Mouse (Mus musculus): ENCODE results near the gene Ndufaf7.

The Ndufaf7 gene

DNA sequence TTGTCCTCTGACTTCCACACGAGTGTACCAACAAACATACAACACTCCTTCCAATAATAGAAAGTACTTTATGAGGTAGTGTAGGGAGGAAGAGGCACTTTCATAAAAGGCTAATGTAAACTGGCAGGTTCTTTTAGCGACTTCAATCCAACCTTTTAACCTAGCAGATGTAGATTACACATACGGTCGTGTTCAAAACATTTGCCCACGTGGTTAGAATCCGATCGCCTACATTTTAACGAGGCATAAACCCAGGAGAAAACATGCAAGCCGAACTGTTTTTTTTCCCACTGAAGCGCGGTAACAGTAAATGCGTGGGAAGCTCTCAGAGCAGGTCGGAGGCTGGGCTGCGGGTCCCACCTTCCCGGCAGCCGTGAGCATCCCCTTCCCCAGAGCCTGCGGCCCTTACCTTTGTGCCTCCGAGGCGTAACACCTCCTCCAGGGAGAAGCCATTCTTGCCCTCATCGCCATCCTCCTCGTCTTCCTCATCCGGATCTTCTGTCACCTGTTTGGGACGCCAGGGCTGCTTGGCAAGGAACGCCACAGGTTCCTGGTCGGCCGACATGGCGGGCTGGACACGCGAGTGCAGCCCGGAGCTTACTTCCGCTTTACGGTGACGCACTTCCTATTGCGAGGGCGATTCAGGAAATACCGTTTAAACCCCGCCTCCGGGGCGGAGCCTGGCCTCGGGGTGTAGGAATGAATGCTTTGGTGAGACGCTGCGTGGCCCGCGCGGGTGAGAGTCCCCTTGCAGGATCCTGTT, at the start of gene Ndufaf7, which contains the start of gene Cebpz:
Gene Ndufaf7, plus strand, starts transcription at position 671 of the 763 bp plus-strand sequence.
Gene Cebpz, minus strand, starts transcription at position 601 of the 763 bp plus-strand sequence.
- peak; percentile 98 for DNase-seq

- DNase-seq = no peak
Observed at GRCm38 (mm10) chr17:78888554-78888953, 48.4 kb upstream of the Ndufaf7 start.

DNA sequence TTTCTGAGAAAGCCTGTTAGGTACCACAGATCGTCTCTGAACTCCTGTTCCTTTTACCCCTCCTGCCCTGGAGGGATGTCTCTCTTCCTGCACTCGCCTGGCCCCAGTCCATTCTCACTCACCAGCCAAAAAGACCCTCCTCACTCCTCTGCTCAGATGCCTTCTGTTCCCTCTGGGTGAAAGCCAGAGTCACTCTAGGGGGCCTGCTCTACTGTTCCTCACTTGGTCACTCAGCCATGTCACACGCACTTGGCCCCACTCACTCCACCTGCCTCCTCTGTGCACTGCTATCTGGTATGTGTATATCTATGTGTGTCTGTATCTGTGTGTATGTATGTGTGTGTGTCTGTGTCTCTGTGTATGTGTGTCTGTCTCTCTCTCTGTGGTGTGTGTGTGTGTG, 47.8 kb upstream of the Ndufaf7 start:
- no peak for DNase-seq

DNA sequence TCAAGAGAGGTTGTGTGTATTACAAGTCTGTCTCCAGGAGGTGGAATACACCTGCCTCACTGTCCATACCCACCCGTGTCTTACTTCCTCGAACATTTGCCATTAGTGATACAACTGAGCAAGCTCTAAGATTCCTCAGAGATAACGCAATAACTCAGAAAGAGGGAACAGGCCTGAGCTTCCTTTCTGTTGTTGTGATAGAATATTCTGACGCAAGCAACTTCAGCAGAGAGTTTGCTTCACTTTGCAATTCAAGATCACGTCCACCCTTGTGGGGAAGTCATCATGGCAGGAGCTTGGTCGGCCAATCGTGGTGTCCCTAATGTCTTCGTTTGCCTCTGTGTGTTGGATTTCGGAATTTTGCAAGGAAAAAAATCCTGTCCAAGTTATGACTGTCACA, 45.9 kb upstream of the Ndufaf7 start:
- DNase-seq = no peak

DNA sequence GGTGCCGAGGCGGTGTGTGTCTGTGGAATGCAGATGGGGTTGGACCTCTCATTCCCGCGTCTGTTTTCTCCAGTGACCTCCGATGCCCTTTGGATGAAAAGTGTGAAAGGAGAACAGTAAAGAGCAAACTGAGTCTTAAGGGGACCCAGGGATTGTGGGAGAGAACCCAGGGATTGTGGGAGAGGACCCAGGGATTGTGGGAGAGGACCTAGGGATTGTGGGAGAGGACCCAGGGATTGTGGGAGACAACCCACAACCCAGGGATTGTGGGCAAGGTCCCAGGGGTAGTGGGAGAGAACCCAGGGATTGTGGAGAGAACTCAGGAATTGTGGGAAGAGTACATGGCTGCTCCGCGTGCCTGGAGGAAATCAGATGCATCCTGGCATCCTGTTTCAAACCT, 41.9 kb upstream of the Ndufaf7 start:
- DNase-seq = no peak

DNA sequence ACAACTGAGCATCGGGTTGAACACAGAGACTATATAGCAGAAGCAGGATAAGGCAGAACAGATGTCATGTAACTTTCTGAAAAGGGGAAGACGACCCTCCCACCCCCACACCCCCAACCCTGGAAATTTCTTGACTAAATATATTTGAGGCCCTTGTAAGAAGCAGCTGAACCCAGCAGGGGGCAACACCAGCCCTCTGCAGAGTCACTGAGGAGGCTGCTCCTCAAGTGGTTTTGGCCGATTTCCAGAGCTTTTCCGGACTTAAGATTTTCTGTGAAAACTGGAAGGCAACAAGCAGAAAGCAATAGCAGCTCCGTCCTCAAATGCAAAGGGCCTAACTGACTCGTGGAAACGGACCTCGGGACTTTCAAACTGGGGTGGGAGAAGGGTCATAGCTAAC, 41.5 kb upstream of the Ndufaf7 start:
- peak; percentile 36 for DNase-seq

- DNase-seq = no peak
Observed at GRCm38 (mm10) chr17:78903158-78903557, 33.8 kb upstream of the Ndufaf7 start.

GRCm38 (mm10) chr17:78906892-78907291, 30.0 kb upstream of the Ndufaf7 start, which contains the start of gene Sult6b1:
TSS of gene Sult6b1 (minus strand) at chr17:78906992.
- no peak for DNase-seq

- DNase-seq = no peak
Observed at GRCm38 (mm10) chr17:78909374-78909773, 27.6 kb upstream of the Ndufaf7 start.

- peak; percentile 34 for DNase-seq
Observed at GRCm38 (mm10) chr17:78912861-78913281, 24.1 kb upstream of the Ndufaf7 start.

DNA sequence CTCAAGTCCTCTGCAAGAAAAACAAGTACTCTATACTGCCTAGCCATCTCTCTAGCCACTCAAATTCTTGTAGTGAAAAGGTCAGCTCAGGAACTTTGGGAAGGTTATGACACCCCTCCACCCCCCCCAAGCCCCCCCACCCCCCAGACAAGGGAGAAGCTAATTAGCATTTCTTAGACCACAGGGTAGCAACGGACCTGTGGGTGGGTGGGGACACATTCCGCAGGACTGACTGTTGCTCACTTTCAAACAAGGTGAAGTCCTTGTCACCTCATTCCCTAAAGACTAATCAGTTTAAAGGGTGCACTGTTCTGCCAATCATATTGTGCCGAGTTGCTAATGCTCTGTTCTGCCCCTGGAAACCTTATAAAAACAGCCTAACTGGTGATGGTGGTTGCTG, 23.0 kb upstream of the Ndufaf7 start:
- DNase-seq = no peak

GRCm38 (mm10) chr17:78915772-78916171, 21.2 kb upstream of the Ndufaf7 start:
- DNase-seq = no peak

- peak; percentile 93 for DNase-seq
Observed at GRCm38 (mm10) chr17:78916369-78916813, 20.5 kb upstream of the Ndufaf7 start, which contains the start of gene Cebpzos. TSS of gene Cebpzos (plus strand) at chr17:78916500.

- DNase-seq = no peak
Observed at GRCm38 (mm10) chr17:78916899-78917298, 20.0 kb upstream of the Ndufaf7 start.

DNA sequence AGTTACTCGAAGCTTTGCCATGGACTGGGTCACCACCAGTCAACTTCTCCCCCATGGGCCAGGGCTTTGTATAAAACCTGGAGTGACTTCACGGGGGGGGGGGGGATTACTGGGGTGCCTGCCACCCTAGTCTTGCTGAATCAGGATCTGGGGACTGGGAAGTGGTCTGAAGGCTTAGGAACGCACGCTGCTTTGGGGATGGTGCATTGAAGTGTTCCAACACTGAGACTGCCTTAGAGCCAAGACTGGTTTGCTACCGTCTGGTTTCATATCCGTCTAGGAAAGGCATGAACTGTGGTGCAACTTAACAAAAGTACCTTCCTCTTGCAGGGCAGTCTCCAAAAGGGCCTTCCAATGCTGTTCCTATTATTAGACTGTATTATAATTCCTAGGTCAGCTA, 19.2 kb upstream of the Ndufaf7 start:
- peak; percentile 71 for DNase-seq

- no peak for DNase-seq
Observed at GRCm38 (mm10) chr17:78935857-78936256, 1.1 kb upstream of the Ndufaf7 start.

DNA sequence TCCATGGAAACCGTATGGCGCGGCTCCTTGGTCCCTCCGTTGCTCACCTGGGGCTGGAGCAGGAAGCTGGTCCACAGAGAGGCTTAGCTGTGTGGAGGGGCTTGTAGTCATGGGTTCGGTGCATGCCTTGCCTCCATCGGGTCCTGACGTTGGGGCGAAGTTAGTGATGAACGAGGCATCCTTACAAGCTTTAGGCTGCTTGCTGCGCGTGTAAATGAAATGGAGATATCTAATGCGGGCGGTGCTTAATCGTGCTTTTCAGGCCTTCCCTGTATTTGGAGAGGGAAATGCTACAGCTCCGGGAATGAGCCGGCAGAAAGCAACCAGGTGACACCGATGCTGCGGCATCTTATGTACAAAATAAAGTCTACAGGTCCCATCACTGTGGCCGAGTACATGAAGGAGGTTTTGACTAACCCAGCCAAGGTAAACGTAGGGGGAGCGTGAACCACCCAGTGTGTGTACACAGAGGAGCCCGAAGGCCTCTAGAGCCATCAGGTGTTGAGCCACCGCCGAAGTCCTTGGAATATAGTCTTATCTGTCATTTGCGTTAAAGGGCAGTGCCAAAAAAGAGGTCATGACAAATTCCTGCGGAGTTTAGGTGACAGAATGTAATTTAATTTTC, 405 bp downstream of the Ndufaf7 start:
- DNase-seq = no peak

DNA sequence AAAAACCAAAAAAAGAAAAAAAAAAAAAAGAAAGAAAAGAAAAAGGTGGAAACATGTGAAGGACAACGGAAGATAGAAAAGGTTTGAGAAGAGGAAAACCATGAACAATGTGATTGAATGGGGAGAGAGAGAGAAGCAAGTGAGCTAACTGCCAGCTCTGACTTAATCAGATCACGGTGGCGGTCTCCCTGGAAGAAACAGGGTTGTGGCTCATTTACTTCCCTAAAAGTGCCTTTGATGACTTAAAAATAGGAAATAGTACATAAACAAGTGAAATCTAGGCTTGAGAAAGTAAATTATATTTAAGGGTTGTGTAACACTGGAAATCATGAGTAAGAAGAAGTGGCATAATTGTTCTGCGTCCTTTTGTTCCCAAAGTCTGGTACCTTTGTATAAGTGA, 2.0 kb downstream of the Ndufaf7 start:
- no peak for DNase-seq

DNA sequence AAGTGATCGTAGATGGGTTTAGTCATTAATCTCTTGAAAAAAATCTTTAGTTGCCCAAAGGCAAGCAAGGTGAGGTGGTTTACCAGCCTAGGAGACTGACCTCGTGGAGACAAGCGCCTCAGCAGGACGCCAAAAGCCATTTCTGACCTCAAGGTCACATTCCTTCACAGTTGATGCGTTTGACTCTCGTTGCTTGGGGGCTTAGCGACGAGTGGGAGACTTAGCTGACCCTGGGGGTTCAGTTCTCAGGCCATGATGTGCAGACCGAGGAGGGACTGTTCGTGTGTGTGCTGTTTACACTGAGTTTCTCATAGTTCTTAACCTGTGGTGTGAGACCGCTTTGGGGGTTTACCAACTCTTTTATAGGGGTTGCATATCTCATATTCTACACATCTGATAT, 5.6 kb downstream of the Ndufaf7 start:
- DNase-seq = no peak

GRCm38 (mm10) chr17:78951225-78951624, 14.3 kb downstream of the Ndufaf7 start:
- DNase-seq = no peak

- no peak for DNase-seq
Observed at GRCm38 (mm10) chr17:78952070-78952469, 15.1 kb downstream of the Ndufaf7 start.

- DNase-seq = no peak
Observed at GRCm38 (mm10) chr17:78953240-78953639, 16.3 kb downstream of the Ndufaf7 start.

DNA sequence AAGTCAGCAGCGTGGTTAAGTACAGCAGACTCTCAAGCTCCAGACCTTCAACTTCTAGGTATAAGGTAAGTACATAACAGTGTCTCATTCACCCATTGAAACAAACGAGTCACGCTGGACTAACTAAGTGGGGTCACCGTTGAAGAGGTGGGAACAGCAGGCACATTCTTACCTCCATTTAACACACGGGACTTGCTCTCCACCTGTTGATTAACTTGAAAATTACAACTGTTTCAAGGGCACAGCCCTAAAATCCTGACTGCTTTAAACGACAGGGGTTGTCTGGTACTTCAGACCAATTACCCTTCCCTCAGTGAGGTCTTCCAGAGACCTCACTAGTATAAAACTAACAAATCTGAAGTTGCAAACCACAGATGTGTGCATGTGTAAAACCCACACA, 22.5 kb downstream of the Ndufaf7 start:
- DNase-seq = no peak

- DNase-seq = peak; percentile 21
Observed at GRCm38 (mm10) chr17:78964387-78964786, 27.5 kb downstream of the Ndufaf7 start.
